Mouse (Mus musculus) lung, embryonic 15.5 days (tissue): Measurements from ENCODE around the gene Slc8a1. TPM values are rescaled to one million over a fixed set of nuclear protein-coding genes. Genes with fewer than 3 reads are reported as not detected.

Experiments used
- ATAC-seq: fragments of 200-750 bp; cut with Nextera tagmentation; 2 replicates; pipeline ENCODE4 v1.8.0; 2017; ENCODE audit warnings: moderate number of reproducible peaks, borderline replicate concordance; ENCODE audit not compliant: low FRiP score, low TSS enrichment; ENCODE audit errors: extremely low read depth
- H3K27ac ChIP-seq: fragments of 300-500 bp; sonication (generic); 2 replicates; pipeline ENCODE4 v1.5.1; 2015; ENCODE audit warnings: moderate library complexity, mild to moderate bottlenecking, inconsistent platforms
- H3K27me3 ChIP-seq: fragments of 300-500 bp; sonication (generic); 2 replicates; pipeline ENCODE4 v1.6.1; 2015; ENCODE audit warnings: inconsistent platforms
- H3K36me3 ChIP-seq: fragments of 300-500 bp; sonication (generic); 2 replicates; pipeline ENCODE4 v1.6.1; 2015; ENCODE audit warnings: inconsistent platforms
- H3K4me1 ChIP-seq: fragments of 300-500 bp; sonication (generic); 2 replicates; pipeline ENCODE4 v1.6.1; 2015; ENCODE audit warnings: inconsistent platforms
- H3K4me2 ChIP-seq: fragments of 300-500 bp; sonication (generic); 2 replicates; pipeline ENCODE4 v1.6.1; 2015; ENCODE audit warnings: inconsistent platforms, mild to moderate bottlenecking, moderate library complexity
- H3K4me3 ChIP-seq: fragments of 300-500 bp; sonication (generic); 2 replicates; pipeline ENCODE4 v1.5.1; 2015; ENCODE audit warnings: mild to moderate bottlenecking, inconsistent platforms
- H3K9ac ChIP-seq: fragments of 300-500 bp; sonication (generic); 2 replicates; pipeline ENCODE4 v1.6.1; 2015; ENCODE audit warnings: inconsistent platforms
- H3K9me3 ChIP-seq: fragments of 300-500 bp; sonication (generic); 2 replicates; pipeline ENCODE4 v1.6.1; 2016; ENCODE audit warnings: inconsistent platforms
- WGBS: fragments of 180-500 bp; shearing (Covaris S2); methylation state at CpG from one replicate; pipeline ENCODE4 v1.1.7; 2015; 5-methylcytosine and 5-hydroxymethylcytosine counted together
- polyA plus RNA-seq: library from polyadenylated mRNA; unstranded; fragments of >200 nt; fragmentation: Nextera tagmentation; extraction: Ambion mirVana; gene quantifications from 2 replicates; pipeline ENCODE4 v1.2.1, GENCODE M21; 2015

Gene Slc8a1
- polyA plus RNA-seq, 1 experiment from 2014 or later: 7.0 TPM

DNA sequence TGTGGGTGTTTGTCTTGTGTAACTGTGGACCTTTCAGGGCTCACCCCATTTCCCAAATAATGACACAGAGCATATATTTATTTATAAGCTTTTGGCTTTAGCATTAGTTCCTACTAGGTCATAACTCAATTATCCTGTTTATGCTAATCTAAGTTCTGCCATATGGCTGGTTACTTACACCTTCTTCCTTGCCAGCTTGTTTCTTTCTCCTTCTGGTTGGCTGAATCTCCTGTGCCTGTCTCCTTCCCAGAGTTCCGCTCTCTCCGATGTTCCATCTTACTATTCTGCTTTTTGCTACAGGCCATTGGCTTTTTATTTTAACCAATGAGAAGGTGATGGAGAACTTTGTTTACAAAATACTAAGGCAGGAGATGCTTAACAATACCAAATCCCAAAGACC, 374.8 kb downstream of the Slc8a1 start:
- Histone ChIP-seq H3K9ac (no peak overlapping the region), H3K36me3 (no peaks in the 10 kb centered on the region), H3K27ac (no peak overlapping the region), H3K9me3 (no peaks in the 10 kb centered on the region), H3K4me2 (no peak overlapping the region), H3K4me3 (no peak overlapping the region), H3K27me3 (no peaks in the 10 kb centered on the region), H3K4me1 (no peaks in the 10 kb centered on the region)
- WGBS: 88% methylated on average over 2 of the region's 2 CpGs
- no peak for ATAC-seq

DNA sequence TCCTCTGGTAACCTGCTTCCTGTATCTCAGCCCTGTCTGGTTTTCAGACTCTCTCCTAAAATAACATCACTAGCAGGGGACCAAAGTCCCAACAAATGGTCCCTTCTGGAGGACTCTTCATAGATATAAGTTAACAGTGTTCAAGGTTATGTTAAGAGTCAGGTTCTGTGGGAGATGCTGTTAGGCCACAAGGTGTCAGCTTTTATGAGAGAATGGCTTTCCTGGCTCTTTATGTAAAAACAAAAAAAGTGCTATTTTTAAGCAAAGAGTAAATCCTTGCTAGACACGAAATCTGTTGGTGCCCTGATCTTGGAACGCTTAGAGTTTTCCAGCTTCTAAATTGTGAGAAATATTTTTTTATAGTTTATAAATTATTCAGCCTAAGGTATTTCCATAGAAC, 377.6 kb downstream of the Slc8a1 start:
- Histone ChIP-seq H3K4me3 (no peak overlapping the region), H3K9me3 (0 out of 2 replicates have a peak, but pooled peaks cover 4% of the 10 kb centered on the region), H3K9ac (no peak overlapping the region), H3K4me2 (no peak overlapping the region), H3K36me3 (no peaks in the 10 kb centered on the region), H3K4me1 (no peaks in the 10 kb centered on the region), H3K27me3 (no peaks in the 10 kb centered on the region), H3K27ac (no peak overlapping the region)
- no peak for ATAC-seq
- 82% methylated on average over 2 of the region's 2 CpGs for WGBS

GRCm38 (mm10) chr17:81360032-81360431, 378.1 kb downstream of the Slc8a1 start:
- Histone ChIP-seq H3K9me3 (peaks cover 5% of the 10 kb centered on the region; the same call in 1 of the 2 replicates), H3K4me1 (no peaks in the 10 kb centered on the region), H3K27me3 (no peaks in the 10 kb centered on the region), H3K36me3 (no peaks in the 10 kb centered on the region), H3K4me2 (no peak overlapping the region), H3K4me3 (no peak overlapping the region), H3K27ac (no peak overlapping the region), H3K9ac (no peak overlapping the region)
- ATAC-seq: no peak
- WGBS: 70% methylated on average over 4 of the region's 4 CpGs

DNA sequence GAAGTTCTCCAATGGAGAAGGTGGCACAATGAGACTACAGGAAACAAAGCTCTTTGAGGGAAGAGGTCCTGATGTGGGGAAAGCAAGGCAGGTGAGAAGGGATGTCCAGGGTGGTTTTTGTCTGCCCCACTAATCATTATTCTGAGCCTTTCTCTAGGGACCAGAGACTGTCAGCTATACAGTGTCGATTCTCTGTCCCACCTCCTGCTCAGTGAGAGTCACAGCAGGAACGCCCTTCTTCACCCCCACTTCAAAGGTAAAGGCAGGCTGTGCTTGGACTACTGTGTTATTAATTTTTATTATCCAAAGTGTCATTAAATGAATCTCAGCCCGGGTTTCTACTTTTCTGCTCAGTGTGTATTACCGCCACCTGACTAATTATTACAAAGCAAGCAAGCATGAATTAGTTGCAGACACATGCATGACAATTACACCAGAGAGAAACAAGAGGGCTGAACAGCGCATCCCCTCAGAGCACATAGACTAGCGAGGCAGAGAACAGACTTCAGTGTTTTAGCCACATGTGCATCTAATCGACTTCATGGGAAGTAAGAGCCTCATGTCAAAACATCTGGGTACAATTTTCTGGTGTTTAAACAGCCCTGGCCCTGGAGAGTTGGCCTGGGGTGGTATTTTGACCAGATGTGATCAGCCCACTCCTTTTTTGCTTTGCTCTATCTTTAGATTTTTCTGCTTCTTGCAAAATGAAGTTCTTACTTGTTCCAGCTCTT, 402.0 kb downstream of the Slc8a1 start:
- ATAC-seq: no peak
- Histone ChIP-seq H3K9ac (no peak overlapping the region), H3K4me3 (no peak overlapping the region), H3K27me3 (no peaks in the 10 kb centered on the region), H3K27ac (no peak overlapping the region), H3K4me1 (no peaks in the 10 kb centered on the region), H3K4me2 (no peak overlapping the region), H3K36me3 (no peaks in the 10 kb centered on the region), H3K9me3 (no peaks in the 10 kb centered on the region)
- 63% methylated on average over 7 of the region's 7 CpGs for WGBS

DNA sequence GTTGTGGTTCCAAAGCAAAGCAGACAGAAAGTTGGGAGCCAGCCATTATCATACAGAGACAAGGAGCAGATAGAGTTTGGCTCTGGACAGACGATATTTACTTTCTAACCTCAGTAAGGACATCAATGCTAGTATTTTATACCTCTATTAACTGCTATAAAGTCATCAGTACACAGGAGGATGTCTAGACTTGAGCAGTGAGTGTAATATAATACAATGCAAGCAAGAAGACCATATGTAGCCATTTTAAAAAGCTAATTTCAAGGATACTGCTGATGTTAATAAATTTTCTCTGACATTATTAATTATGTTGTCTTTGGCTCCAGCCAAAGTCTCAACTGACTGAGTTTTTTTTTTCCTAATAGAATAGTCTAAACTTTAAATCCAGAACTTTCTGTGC, 402.7 kb downstream of the Slc8a1 start:
- H3K9ac ChIP-seq: no peak overlapping the region
- H3K4me3 ChIP-seq: no peak overlapping the region
- no peaks in the 10 kb centered on the region for H3K4me1 ChIP-seq
- H3K27ac ChIP-seq: no peak overlapping the region
- no peaks in the 10 kb centered on the region for H3K9me3 ChIP-seq
- 59% methylated on average over 1 of the region's 1 CpGs for WGBS
- no peaks in the 10 kb centered on the region for H3K36me3 ChIP-seq
- ATAC-seq: no peak
- no peaks in the 10 kb centered on the region for H3K27me3 ChIP-seq
- H3K4me2 ChIP-seq: no peak overlapping the region
